Mouse (Mus musculus): ENCODE data around the gene Olfr1062. TPM values are rescaled to one million over a fixed set of nuclear protein-coding genes. Genes with fewer than 3 reads are reported as not detected.

Gene Olfr1062
- total and polyA plus RNA-seq, 3 experiments, result not detected

DNA sequence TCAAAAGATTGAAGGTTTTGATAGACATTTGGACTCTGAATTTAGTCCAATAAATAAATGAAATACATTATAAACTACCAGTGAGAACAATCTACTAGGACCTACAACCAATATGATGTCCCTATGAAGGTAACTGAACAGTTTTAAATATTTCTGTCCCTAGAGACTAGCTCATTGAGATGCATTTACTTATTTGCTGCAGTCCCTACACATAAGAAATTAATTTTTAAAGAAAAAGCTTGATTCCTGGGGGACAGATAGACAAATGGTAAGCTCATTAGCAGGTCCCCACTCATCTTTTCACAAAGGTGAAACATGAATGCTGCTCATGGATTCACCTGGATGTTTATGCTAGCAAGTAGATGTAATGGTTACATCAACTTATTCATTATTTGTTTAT lies 48.3 kb downstream of the Olfr1062 start, which contains the start of gene Olfr1057:
TSS of gene Olfr1057 (minus strand) at position 101 of the 400 bp plus-strand sequence.
- H3K9me3 ChIP-seq (replicated peaks; ENCODE audit: insufficient read depth, low read length), result no peaks in the 10 kb centered on the region
- no peak for DNase-seq (ENCODE audit: low read depth, low spot score)
- no peaks in the 10 kb centered on the region for H3K36me3 ChIP-seq (ENCODE audit: control insufficient read depth in 1 of 2, insufficient read depth in 2 of 2, low read length in 2 of 2)
- H3K9ac ChIP-seq (ENCODE audit: control insufficient read depth, low read depth, low read length, poor library complexity, severe bottlenecking), result no peak within 1 kb of the TSS
- no peak for TF ChIP-seq ZKSCAN1 (IDR thresholded peaks at IDR 0.05; ENCODE audit: low read depth, low read length)
- H3K79me2 ChIP-seq (ENCODE audit: control insufficient read depth, insufficient read depth, low read length, poor library complexity), result no peaks in the 10 kb centered on the region
- no peaks in the 10 kb centered on the region for H3K4me1 ChIP-seq (ENCODE audit: control insufficient read depth in 1 of 2, insufficient read depth in 2 of 2, low read length in 2 of 2)
- H3K4me3 ChIP-seq (ENCODE audit: control insufficient read depth in 1 of 2, insufficient read depth in 1 of 2, low read depth in 2 of 2, low read length in 2 of 2), result no peak within 1 kb of the TSS
- H3K27me3 ChIP-seq (ENCODE audit: control insufficient read depth in 1 of 2, insufficient read depth in 2 of 2, low read length in 2 of 2), result no peaks in the 10 kb centered on the region
- H3K27ac ChIP-seq (ENCODE audit: control insufficient read depth, low read depth, low read length), result no peak within 1 kb of the TSS

Other genes with a start within 250 kb of the Olfr1062 start
- not detected in 2 replicates for gene Olfr1044, start 248.9 kb downstream of the Olfr1062 start, total RNA-seq (2012; rRNA removed)
- not detected for gene Olfr1044, start 248.9 kb downstream of the Olfr1062 start, polyA plus RNA-seq (2012; ENCODE audit: insufficient read depth in 1 of 2, insufficient read length in 2 of 2, low read depth in 1 of 2, low replicate concordance in 2 of 2, missing spikeins in 1 of 2)
- gene Olfr52, start 241.1 kb downstream of the Olfr1062 start, total RNA-seq (2012; rRNA removed), result not detected in 2 replicates
- not detected for gene Olfr52, start 241.1 kb downstream of the Olfr1062 start, polyA plus RNA-seq (2012; ENCODE audit: insufficient read depth in 1 of 2, insufficient read length in 2 of 2, low read depth in 1 of 2, low replicate concordance in 2 of 2, missing spikeins in 1 of 2)
- not detected in 2 replicates for gene Olfr1045, start 223.7 kb downstream of the Olfr1062 start, total RNA-seq (2012; rRNA removed)
- gene Olfr1045, start 223.7 kb downstream of the Olfr1062 start, polyA plus RNA-seq (2012; ENCODE audit: insufficient read depth in 1 of 2, insufficient read length in 2 of 2, low read depth in 1 of 2, low replicate concordance in 2 of 2, missing spikeins in 1 of 2), result not detected
- gene Olfr1046, start 207.4 kb downstream of the Olfr1062 start, total RNA-seq (2012; rRNA removed), result not detected in 2 replicates
- not detected for gene Olfr1046, start 207.4 kb downstream of the Olfr1062 start, polyA plus RNA-seq (2012; ENCODE audit: insufficient read depth in 1 of 2, insufficient read length in 2 of 2, low read depth in 1 of 2, low replicate concordance in 2 of 2, missing spikeins in 1 of 2)
- not detected in 2 replicates for gene Olfr1047, start 195.3 kb downstream of the Olfr1062 start, total RNA-seq (2012; rRNA removed)
- not detected for gene Olfr1047, start 195.3 kb downstream of the Olfr1062 start, polyA plus RNA-seq (2012; ENCODE audit: insufficient read depth in 1 of 2, insufficient read length in 2 of 2, low read depth in 1 of 2, low replicate concordance in 2 of 2, missing spikeins in 1 of 2)
- gene Olfr1048, start 186.5 kb downstream of the Olfr1062 start, total RNA-seq (2012; rRNA removed), result not detected in 2 replicates
- not detected for gene Olfr1048, start 186.5 kb downstream of the Olfr1062 start, polyA plus RNA-seq (2012; ENCODE audit: insufficient read depth in 1 of 2, insufficient read length in 2 of 2, low read depth in 1 of 2, low replicate concordance in 2 of 2, missing spikeins in 1 of 2)
- not detected in 2 replicates for gene Olfr1049, start 168.4 kb downstream of the Olfr1062 start, total RNA-seq (2012; rRNA removed)
- not detected for gene Olfr1049, start 168.4 kb downstream of the Olfr1062 start, polyA plus RNA-seq (2012; ENCODE audit: insufficient read depth in 1 of 2, insufficient read length in 2 of 2, low read depth in 1 of 2, low replicate concordance in 2 of 2, missing spikeins in 1 of 2)
- gene Olfr1051, start 147.7 kb downstream of the Olfr1062 start, total RNA-seq (2012; rRNA removed), result not detected in 2 replicates
- gene Olfr1051, start 147.7 kb downstream of the Olfr1062 start, polyA plus RNA-seq (2012; ENCODE audit: insufficient read depth in 1 of 2, insufficient read length in 2 of 2, low read depth in 1 of 2, low replicate concordance in 2 of 2, missing spikeins in 1 of 2), result not detected
- not detected in 2 replicates for gene Olfr1052, start 134.3 kb downstream of the Olfr1062 start, total RNA-seq (2012; rRNA removed)
- gene Olfr1052, start 134.3 kb downstream of the Olfr1062 start, polyA plus RNA-seq (2012; ENCODE audit: insufficient read depth in 1 of 2, insufficient read length in 2 of 2, low read depth in 1 of 2, low replicate concordance in 2 of 2, missing spikeins in 1 of 2), result not detected
- not detected in 2 replicates for gene Olfr1053, start 111.5 kb downstream of the Olfr1062 start, total RNA-seq (2012; rRNA removed)
- gene Olfr1053, start 111.5 kb downstream of the Olfr1062 start, polyA plus RNA-seq (2012; ENCODE audit: insufficient read depth in 1 of 2, insufficient read length in 2 of 2, low read depth in 1 of 2, low replicate concordance in 2 of 2, missing spikeins in 1 of 2), result not detected
- not detected in 2 replicates for gene Olfr1054, start 91.3 kb downstream of the Olfr1062 start, total RNA-seq (2012; rRNA removed)
- not detected for gene Olfr1054, start 91.3 kb downstream of the Olfr1062 start, polyA plus RNA-seq (2012; ENCODE audit: insufficient read depth in 1 of 2, insufficient read length in 2 of 2, low read depth in 1 of 2, low replicate concordance in 2 of 2, missing spikeins in 1 of 2)
- 0.29 and 0.65 TPM in 2 replicates for gene Olfr1055, start 76.5 kb downstream of the Olfr1062 start, total RNA-seq (2012; rRNA removed)
- not detected for gene Olfr1055, start 76.5 kb downstream of the Olfr1062 start, polyA plus RNA-seq (2012; ENCODE audit: insufficient read depth in 1 of 2, insufficient read length in 2 of 2, low read depth in 1 of 2, low replicate concordance in 2 of 2, missing spikeins in 1 of 2)
- gene Olfr1056, start 64.3 kb downstream of the Olfr1062 start, total RNA-seq (2012; rRNA removed), result not detected in 2 replicates
- not detected for gene Olfr1056, start 64.3 kb downstream of the Olfr1062 start, polyA plus RNA-seq (2012; ENCODE audit: insufficient read depth in 1 of 2, insufficient read length in 2 of 2, low read depth in 1 of 2, low replicate concordance in 2 of 2, missing spikeins in 1 of 2)
- gene Olfr1057, start 48.4 kb downstream of the Olfr1062 start, total RNA-seq (2012; rRNA removed), result not detected in 2 replicates
- not detected for gene Olfr1057, start 48.4 kb downstream of the Olfr1062 start, polyA plus RNA-seq (2012; ENCODE audit: insufficient read depth in 1 of 2, insufficient read length in 2 of 2, low read depth in 1 of 2, low replicate concordance in 2 of 2, missing spikeins in 1 of 2)
- not detected in 2 replicates for gene Olfr1058, start 38.2 kb downstream of the Olfr1062 start, total RNA-seq (2012; rRNA removed)
- not detected for gene Olfr1058, start 38.2 kb downstream of the Olfr1062 start, polyA plus RNA-seq (2012; ENCODE audit: insufficient read depth in 1 of 2, insufficient read length in 2 of 2, low read depth in 1 of 2, low replicate concordance in 2 of 2, missing spikeins in 1 of 2)
- not detected in 2 replicates for gene Olfr1061, start 12.7 kb downstream of the Olfr1062 start, total RNA-seq (2012; rRNA removed)
- gene Olfr1061, start 12.7 kb downstream of the Olfr1062 start, polyA plus RNA-seq (2012; ENCODE audit: insufficient read depth in 1 of 2, insufficient read length in 2 of 2, low read depth in 1 of 2, low replicate concordance in 2 of 2, missing spikeins in 1 of 2), result not detected
- gene Olfr1065, start 23.8 kb upstream of the Olfr1062 start, total RNA-seq (2012; rRNA removed), result not detected in 2 replicates
- gene Olfr1065, start 23.8 kb upstream of the Olfr1062 start, polyA plus RNA-seq (2012; ENCODE audit: insufficient read depth in 1 of 2, insufficient read length in 2 of 2, low read depth in 1 of 2, low replicate concordance in 2 of 2, missing spikeins in 1 of 2), result not detected
- gene Olfr1066, start 29.5 kb upstream of the Olfr1062 start, total RNA-seq (2012; rRNA removed), result not detected in 2 replicates
- gene Olfr1066, start 29.5 kb upstream of the Olfr1062 start, polyA plus RNA-seq (2012; ENCODE audit: insufficient read depth in 1 of 2, insufficient read length in 2 of 2, low read depth in 1 of 2, low replicate concordance in 2 of 2, missing spikeins in 1 of 2), result not detected
- gene Olfr228, start 60.6 kb upstream of the Olfr1062 start, total RNA-seq (2012; rRNA removed), result not detected in 2 replicates
- not detected for gene Olfr228, start 60.6 kb upstream of the Olfr1062 start, polyA plus RNA-seq (2012; ENCODE audit: insufficient read depth in 1 of 2, insufficient read length in 2 of 2, low read depth in 1 of 2, low replicate concordance in 2 of 2, missing spikeins in 1 of 2)
- not detected in 2 replicates for gene Olfr1076, start 81.7 kb upstream of the Olfr1062 start, total RNA-seq (2012; rRNA removed)
- not detected for gene Olfr1076, start 81.7 kb upstream of the Olfr1062 start, polyA plus RNA-seq (2012; ENCODE audit: insufficient read depth in 1 of 2, insufficient read length in 2 of 2, low read depth in 1 of 2, low replicate concordance in 2 of 2, missing spikeins in 1 of 2)
- not detected in 2 replicates for gene Olfr1079, start 115.7 kb upstream of the Olfr1062 start, total RNA-seq (2012; rRNA removed)
- not detected for gene Olfr1079, start 115.7 kb upstream of the Olfr1062 start, polyA plus RNA-seq (2012; ENCODE audit: insufficient read depth in 1 of 2, insufficient read length in 2 of 2, low read depth in 1 of 2, low replicate concordance in 2 of 2, missing spikeins in 1 of 2)
- not detected in 2 replicates for gene Olfr1080, start 131.5 kb upstream of the Olfr1062 start, total RNA-seq (2012; rRNA removed)
- gene Olfr1080, start 131.5 kb upstream of the Olfr1062 start, polyA plus RNA-seq (2012; ENCODE audit: insufficient read depth in 1 of 2, insufficient read length in 2 of 2, low read depth in 1 of 2, low replicate concordance in 2 of 2, missing spikeins in 1 of 2), result not detected
- gene Olfr1082, start 172.2 kb upstream of the Olfr1062 start, total RNA-seq (2012; rRNA removed), result not detected in 2 replicates
- not detected for gene Olfr1082, start 172.2 kb upstream of the Olfr1062 start, polyA plus RNA-seq (2012; ENCODE audit: insufficient read depth in 1 of 2, insufficient read length in 2 of 2, low read depth in 1 of 2, low replicate concordance in 2 of 2, missing spikeins in 1 of 2)
- not detected in 2 replicates for gene Olfr1084, start 213.0 kb upstream of the Olfr1062 start, total RNA-seq (2012; rRNA removed)
- not detected for gene Olfr1084, start 213.0 kb upstream of the Olfr1062 start, polyA plus RNA-seq (2012; ENCODE audit: insufficient read depth in 1 of 2, insufficient read length in 2 of 2, low read depth in 1 of 2, low replicate concordance in 2 of 2, missing spikeins in 1 of 2)
- not detected in 2 replicates for gene Olfr1085, start 235.3 kb upstream of the Olfr1062 start, total RNA-seq (2012; rRNA removed)
- not detected for gene Olfr1085, start 235.3 kb upstream of the Olfr1062 start, polyA plus RNA-seq (2012; ENCODE audit: insufficient read depth in 1 of 2, insufficient read length in 2 of 2, low read depth in 1 of 2, low replicate concordance in 2 of 2, missing spikeins in 1 of 2)

Data from MEL (cell line).